Mouse (Mus musculus): ENCODE data around the gene Olfr152. TPM values are rescaled to one million over a fixed set of nuclear protein-coding genes. Genes with fewer than 3 reads are reported as not detected.

Gene Olfr152
- polyA plus RNA-seq (2012; ENCODE audit: insufficient read depth, insufficient read length, low replicate concordance, missing spikeins) = not detected in 2 replicates

GRCm38 (mm10) chr2:87779183-87779582 is at the start of gene Olfr152:
Gene Olfr152, plus strand, starts transcription at chr2:87779483.
- H3K27ac ChIP-seq (ENCODE audit: insufficient read depth, low read depth, low read length) = no peak within 1 kb of the TSS
- 75% methylated on average over 4 of the region's 4 CpGs for WGBS
- no peak for TF ChIP-seq CTCF (IDR thresholded peaks at IDR 0.05; ENCODE audit: insufficient read depth, low read depth, low read length)
- no peak for TF ChIP-seq POLR2A (IDR thresholded peaks at IDR 0.05; ENCODE audit: insufficient read depth, low read depth, low read length)
- H3K4me1 ChIP-seq (ENCODE audit: control insufficient read depth, insufficient read depth, low read length) = no peaks in the 10 kb centered on the region
- H3K4me3 ChIP-seq (ENCODE audit: insufficient read depth, low read depth, low read length) = no peak within 1 kb of the TSS

GRCm38 (mm10) chr2:87739878-87740277 is 39.4 kb upstream of the Olfr152 start, which contains the start of gene Olfr1138:
Gene Olfr1138, minus strand, starts transcription at chr2:87739978.
- whole genome bisulfite sequencing = 82% methylated on average over 1 of the region's 1 CpGs

GRCm38 (mm10) chr2:87743452-87743851 is 35.8 kb upstream of the Olfr152 start, which contains the start of gene Olfr1140:
Gene Olfr1140, plus strand, starts transcription at chr2:87743752.
- TF ChIP-seq POLR2A (IDR thresholded peaks at IDR 0.05; ENCODE audit: insufficient read depth, low read depth, low read length) (no peak), CTCF (IDR thresholded peaks at IDR 0.05; ENCODE audit: insufficient read depth, low read depth, low read length) (no peak)
- Histone ChIP-seq H3K4me1 (ENCODE audit: control insufficient read depth, insufficient read depth, low read length) (no peaks in the 10 kb centered on the region), H3K4me3 (ENCODE audit: insufficient read depth, low read depth, low read length) (no peak within 1 kb of the TSS), H3K27ac (ENCODE audit: insufficient read depth, low read depth, low read length) (no peak within 1 kb of the TSS)
- WGBS = 77% methylated on average over 3 of the region's 3 CpGs

More at GRCm38 (mm10) chr2:87739878-87740277, 39.4 kb upstream of the Olfr152 start, which contains the start of gene Olfr1138:
- no peak for TF ChIP-seq CTCF (IDR thresholded peaks at IDR 0.05; ENCODE audit: insufficient read depth, low read depth, low read length)
- TF ChIP-seq POLR2A (IDR thresholded peaks at IDR 0.05; ENCODE audit: insufficient read depth, low read depth, low read length) = no peak
- Histone ChIP-seq H3K4me1 (ENCODE audit: control insufficient read depth, insufficient read depth, low read length) (no peaks in the 10 kb centered on the region), H3K4me3 (ENCODE audit: insufficient read depth, low read depth, low read length) (no peak within 1 kb of the TSS), H3K27ac (ENCODE audit: insufficient read depth, low read depth, low read length) (no peak within 1 kb of the TSS)

- TF ChIP-seq CTCF (IDR thresholded peaks at IDR 0.05; ENCODE audit: insufficient read depth, low read depth, low read length) (no peak), POLR2A (IDR thresholded peaks at IDR 0.05; ENCODE audit: insufficient read depth, low read depth, low read length) (no peak)
- Histone ChIP-seq H3K4me1 (ENCODE audit: control insufficient read depth, insufficient read depth, low read length) (no peaks in the 10 kb centered on the region), H3K4me3 (ENCODE audit: insufficient read depth, low read depth, low read length) (no peak within 1 kb of the TSS), H3K27ac (ENCODE audit: insufficient read depth, low read depth, low read length) (no peak within 1 kb of the TSS)
- 87% methylated on average over 1 of the region's 1 CpGs for WGBS
Observed at GRCm38 (mm10) chr2:87753891-87754290, 25.4 kb upstream of the Olfr152 start, which contains the start of gene Olfr1141. Gene Olfr1141, minus strand, starts transcription at chr2:87753991.

- no peak overlapping the region for H3K4me3 ChIP-seq (ENCODE audit: insufficient read depth, low read depth, low read length)
- TF ChIP-seq POLR2A (IDR thresholded peaks at IDR 0.05; ENCODE audit: insufficient read depth, low read depth, low read length) (no peak), CTCF (IDR thresholded peaks at IDR 0.05; ENCODE audit: insufficient read depth, low read depth, low read length) (no peak)
- no peak overlapping the region for H3K27ac ChIP-seq (ENCODE audit: insufficient read depth, low read depth, low read length)
- whole genome bisulfite sequencing = 39% methylated on average over 1 of the region's 1 CpGs
- H3K4me1 ChIP-seq (ENCODE audit: control insufficient read depth, insufficient read depth, low read length) = no peaks in the 10 kb centered on the region
Observed at GRCm38 (mm10) chr2:87776143-87776542, 3.1 kb upstream of the Olfr152 start.

GRCm38 (mm10) chr2:87800292-87800691 is 21.0 kb downstream of the Olfr152 start, which contains the start of gene Olfr1143:
Gene Olfr1143, plus strand, starts transcription at chr2:87800592.
- TF ChIP-seq CTCF (IDR thresholded peaks at IDR 0.05; ENCODE audit: insufficient read depth, low read depth, low read length) (no peak), POLR2A (IDR thresholded peaks at IDR 0.05; ENCODE audit: insufficient read depth, low read depth, low read length) (no peak)
- Histone ChIP-seq H3K4me1 (ENCODE audit: control insufficient read depth, insufficient read depth, low read length) (no peaks in the 10 kb centered on the region), H3K27ac (ENCODE audit: insufficient read depth, low read depth, low read length) (no peak within 1 kb of the TSS), H3K4me3 (ENCODE audit: insufficient read depth, low read depth, low read length) (no peak within 1 kb of the TSS)

GRCm38 (mm10) chr2:87809522-87809921 is 30.2 kb downstream of the Olfr152 start, which contains the start of gene Olfr1145:
Gene Olfr1145, plus strand, starts transcription at chr2:87809822.
- TF ChIP-seq CTCF (IDR thresholded peaks at IDR 0.05; ENCODE audit: insufficient read depth, low read depth, low read length) (no peak), POLR2A (IDR thresholded peaks at IDR 0.05; ENCODE audit: insufficient read depth, low read depth, low read length) (no peak)
- 93% methylated on average over 1 of the region's 1 CpGs for WGBS
- no peak within 1 kb of the TSS for H3K4me3 ChIP-seq (ENCODE audit: insufficient read depth, low read depth, low read length)
- H3K4me1 ChIP-seq (ENCODE audit: control insufficient read depth, insufficient read depth, low read length) = no peaks in the 10 kb centered on the region
- no peak within 1 kb of the TSS for H3K27ac ChIP-seq (ENCODE audit: insufficient read depth, low read depth, low read length)

- 97% methylated on average over 1 of the region's 1 CpGs for WGBS
- no peak within 1 kb of the TSS for H3K27ac ChIP-seq (ENCODE audit: insufficient read depth, low read depth, low read length)
- no peaks in the 10 kb centered on the region for H3K4me1 ChIP-seq (ENCODE audit: control insufficient read depth, insufficient read depth, low read length)
- TF ChIP-seq CTCF (IDR thresholded peaks at IDR 0.05; ENCODE audit: insufficient read depth, low read depth, low read length) = no peak
- no peak for TF ChIP-seq POLR2A (IDR thresholded peaks at IDR 0.05; ENCODE audit: insufficient read depth, low read depth, low read length)
- no peak within 1 kb of the TSS for H3K4me3 ChIP-seq (ENCODE audit: insufficient read depth, low read depth, low read length)
Observed at GRCm38 (mm10) chr2:87830233-87830632, 51.0 kb downstream of the Olfr152 start, which contains the start of gene Olfr1148. Gene Olfr1148, plus strand, starts transcription at chr2:87830533.

Other genes starting within 250 kb of the Olfr152 start
- gene Olfr153, start 247.7 kb upstream of the Olfr152 start, polyA plus RNA-seq (2012; ENCODE audit: insufficient read depth, insufficient read length, low replicate concordance, missing spikeins) = not detected in 2 replicates
- gene Olfr1128, start 233.9 kb upstream of the Olfr152 start, polyA plus RNA-seq (2012; ENCODE audit: insufficient read depth, insufficient read length, low replicate concordance, missing spikeins) = not detected in 2 replicates
- not detected in 2 replicates for gene Olfr1129, start 205.6 kb upstream of the Olfr152 start, polyA plus RNA-seq (2012; ENCODE audit: insufficient read depth, insufficient read length, low replicate concordance, missing spikeins)
- gene Olfr1130, start 173.3 kb upstream of the Olfr152 start, polyA plus RNA-seq (2012; ENCODE audit: insufficient read depth, insufficient read length, low replicate concordance, missing spikeins) = not detected in 2 replicates
- not detected in 2 replicates for gene Olfr1131, start 152.4 kb upstream of the Olfr152 start, polyA plus RNA-seq (2012; ENCODE audit: insufficient read depth, insufficient read length, low replicate concordance, missing spikeins)
- not detected in 2 replicates for gene Olfr1132, start 141.9 kb upstream of the Olfr152 start, polyA plus RNA-seq (2012; ENCODE audit: insufficient read depth, insufficient read length, low replicate concordance, missing spikeins)
- not detected in 2 replicates for gene Olfr1133, start 132.1 kb upstream of the Olfr152 start, polyA plus RNA-seq (2012; ENCODE audit: insufficient read depth, insufficient read length, low replicate concordance, missing spikeins)
- gene Olfr1134, start 121.0 kb upstream of the Olfr152 start, polyA plus RNA-seq (2012; ENCODE audit: insufficient read depth, insufficient read length, low replicate concordance, missing spikeins) = not detected in 2 replicates
- not detected in 2 replicates for gene Olfr1135, start 105.8 kb upstream of the Olfr152 start, polyA plus RNA-seq (2012; ENCODE audit: insufficient read depth, insufficient read length, low replicate concordance, missing spikeins)
- not detected in 2 replicates for gene Olfr1136, start 85.5 kb upstream of the Olfr152 start, polyA plus RNA-seq (2012; ENCODE audit: insufficient read depth, insufficient read length, low replicate concordance, missing spikeins)
- not detected in 2 replicates for gene Olfr1137, start 66.3 kb upstream of the Olfr152 start, polyA plus RNA-seq (2012; ENCODE audit: insufficient read depth, insufficient read length, low replicate concordance, missing spikeins)
- not detected in 2 replicates for gene Olfr1138, start 39.5 kb upstream of the Olfr152 start, polyA plus RNA-seq (2012; ENCODE audit: insufficient read depth, insufficient read length, low replicate concordance, missing spikeins)
- not detected in 2 replicates for gene Olfr1140, start 35.7 kb upstream of the Olfr152 start, polyA plus RNA-seq (2012; ENCODE audit: insufficient read depth, insufficient read length, low replicate concordance, missing spikeins)
- not detected in 2 replicates for gene Olfr1141, start 25.5 kb upstream of the Olfr152 start, polyA plus RNA-seq (2012; ENCODE audit: insufficient read depth, insufficient read length, low replicate concordance, missing spikeins)
- gene Olfr1143, start 21.1 kb downstream of the Olfr152 start, polyA plus RNA-seq (2012; ENCODE audit: insufficient read depth, insufficient read length, low replicate concordance, missing spikeins) = not detected in 2 replicates
- not detected in 2 replicates for gene Olfr1145, start 30.3 kb downstream of the Olfr152 start, polyA plus RNA-seq (2012; ENCODE audit: insufficient read depth, insufficient read length, low replicate concordance, missing spikeins)
- not detected in 2 replicates for gene Olfr1148, start 51.0 kb downstream of the Olfr152 start, polyA plus RNA-seq (2012; ENCODE audit: insufficient read depth, insufficient read length, low replicate concordance, missing spikeins)
- gene Olfr1150-ps1, start 64.5 kb downstream of the Olfr152 start, polyA plus RNA-seq (2012; ENCODE audit: insufficient read depth, insufficient read length, low replicate concordance, missing spikeins) = not detected in 2 replicates
- not detected in 2 replicates for gene Olfr1151, start 76.4 kb downstream of the Olfr152 start, polyA plus RNA-seq (2012; ENCODE audit: insufficient read depth, insufficient read length, low replicate concordance, missing spikeins)
- gene Olfr1152, start 87.0 kb downstream of the Olfr152 start, polyA plus RNA-seq (2012; ENCODE audit: insufficient read depth, insufficient read length, low replicate concordance, missing spikeins) = not detected in 2 replicates
- gene Olfr1153, start 115.5 kb downstream of the Olfr152 start, polyA plus RNA-seq (2012; ENCODE audit: insufficient read depth, insufficient read length, low replicate concordance, missing spikeins) = not detected in 2 replicates
- not detected in 2 replicates for gene Olfr1154, start 125.7 kb downstream of the Olfr152 start, polyA plus RNA-seq (2012; ENCODE audit: insufficient read depth, insufficient read length, low replicate concordance, missing spikeins)
- gene Olfr1155, start 165.7 kb downstream of the Olfr152 start, polyA plus RNA-seq (2012; ENCODE audit: insufficient read depth, insufficient read length, low replicate concordance, missing spikeins) = not detected in 2 replicates
- not detected in 2 replicates for gene Olfr1156, start 173.6 kb downstream of the Olfr152 start, polyA plus RNA-seq (2012; ENCODE audit: insufficient read depth, insufficient read length, low replicate concordance, missing spikeins)
- not detected in 2 replicates for gene Olfr1157, start 188.8 kb downstream of the Olfr152 start, polyA plus RNA-seq (2012; ENCODE audit: insufficient read depth, insufficient read length, low replicate concordance, missing spikeins)
- gene Olfr74, start 195.2 kb downstream of the Olfr152 start, polyA plus RNA-seq (2012; ENCODE audit: insufficient read depth, insufficient read length, low replicate concordance, missing spikeins) = not detected in 2 replicates
- gene Olfr1158, start 210.6 kb downstream of the Olfr152 start, polyA plus RNA-seq (2012; ENCODE audit: insufficient read depth, insufficient read length, low replicate concordance, missing spikeins) = not detected in 2 replicates
- not detected in 2 replicates for gene Olfr1160, start 228.8 kb downstream of the Olfr152 start, polyA plus RNA-seq (2012; ENCODE audit: insufficient read depth, insufficient read length, low replicate concordance, missing spikeins)
- gene Olfr1161, start 243.3 kb downstream of the Olfr152 start, polyA plus RNA-seq (2012; ENCODE audit: insufficient read depth, insufficient read length, low replicate concordance, missing spikeins) = not detected in 2 replicates

Measured in olfactory bulb, adult 2 months (tissue).